Mouse (Mus musculus) embryonic facial prominence, embryonic 13.5 days (tissue): ENCODE data around the gene Nploc4. TPM values are rescaled to one million over a fixed set of nuclear protein-coding genes. Genes with fewer than 3 reads are reported as not detected.

ENCODE experiments used
- ATAC-seq: fragments of 200-750 bp; cut with Nextera tagmentation; 2 replicates; pipeline ENCODE4 v1.8.0; 2017; ENCODE audit warnings: low read depth; ENCODE audit not compliant: insufficient number of reproducible peaks, insufficient read depth, low FRiP score, low TSS enrichment
- H3K27ac ChIP-seq: fragments of 300-500 bp; sonication (generic); 2 replicates; pipeline ENCODE4 v1.5.1; 2015; ENCODE audit warnings: moderate library complexity, mild to moderate bottlenecking, inconsistent platforms
- H3K27me3 ChIP-seq: fragments of 300-500 bp; sonication (generic); 2 replicates; pipeline ENCODE4 v1.6.1; 2015; ENCODE audit warnings: mild to moderate bottlenecking, inconsistent platforms
- H3K36me3 ChIP-seq: fragments of 300-500 bp; sonication (generic); 2 replicates; pipeline ENCODE4 v1.6.1; 2015; ENCODE audit warnings: mild to moderate bottlenecking, inconsistent platforms
- H3K4me1 ChIP-seq: fragments of 300-500 bp; sonication (generic); 2 replicates; pipeline ENCODE4 v1.6.1; 2015; ENCODE audit warnings: inconsistent platforms
- H3K4me2 ChIP-seq: fragments of 300-500 bp; sonication (generic); 2 replicates; pipeline ENCODE4 v1.6.1; 2015; ENCODE audit warnings: moderate library complexity, mild to moderate bottlenecking, inconsistent platforms
- H3K4me3 ChIP-seq: fragments of 300-500 bp; sonication (generic); 2 replicates; pipeline ENCODE4 v1.5.1; 2015; ENCODE audit warnings: mild to moderate bottlenecking, inconsistent platforms
- H3K9ac ChIP-seq: fragments of 300-500 bp; sonication (generic); 2 replicates; pipeline ENCODE4 v1.6.1; 2015; ENCODE audit warnings: mild to moderate bottlenecking, inconsistent platforms
- H3K9me3 ChIP-seq: fragments of 300-500 bp; sonication (generic); 2 replicates; pipeline ENCODE4 v1.6.1; 2016; ENCODE audit warnings: inconsistent platforms
- WGBS: fragments of 180-500 bp; shearing (Covaris S2); methylation state at CpG from one replicate; pipeline ENCODE4 v1.1.7; 2015; ENCODE audit warnings: mixed read lengths; 5-methylcytosine and 5-hydroxymethylcytosine counted together
- microRNA-seq: library from miRNA; unstranded; fragments of <30 nt; microRNA quantifications from one replicate; pipeline ENCODE4, GENCODE M21; 2016
- polyA plus RNA-seq: library from polyadenylated mRNA; unstranded; fragments of >200 nt; fragmentation: Nextera tagmentation; extraction: Ambion mirVana; gene quantifications from 2 replicates; pipeline ENCODE4 v1.2.1, GENCODE M21; 2015

The Nploc4 gene
- polyA plus RNA-seq, 1 experiment from 2014 or later, result 37.4 TPM

GRCm38 (mm10) chr11:120343519-120344309, 93.8 kb downstream of the Nploc4 start:
- WGBS, result 76% methylated on average over 5 of the region's 5 CpGs
- Histone ChIP-seq H3K9ac (no peak overlapping the region), H3K4me3 (no peak overlapping the region), H3K4me1 (peaks cover 6% of the 10 kb centered on the region), H3K9me3 (no peaks in the 10 kb centered on the region), H3K4me2 (no peak overlapping the region), H3K36me3 (peaks cover 16% of the 10 kb centered on the region), H3K27me3 (no peaks in the 10 kb centered on the region), H3K27ac (0 out of 2 replicates have a peak overlapping the region, but pooled peaks have one; percentile 1)
- no peak for ATAC-seq

- Histone ChIP-seq H3K36me3 (peaks cover 16% of the 10 kb centered on the region), H3K9me3 (no peaks in the 10 kb centered on the region), H3K27me3 (no peaks in the 10 kb centered on the region), H3K27ac (no peak overlapping the region), H3K9ac (no peak overlapping the region), H3K4me2 (no peak overlapping the region), H3K4me3 (no peak overlapping the region), H3K4me1 (peaks cover 6% of the 10 kb centered on the region)
- WGBS, result 90% methylated on average over 5 of the region's 5 CpGs
- no peak for ATAC-seq
These were observed 94.8 kb downstream of the Nploc4 start for GRCm38 (mm10) chr11:120342656-120343160.

- H3K9ac ChIP-seq, result no peak overlapping the region
- H3K36me3 ChIP-seq, result peaks cover 12% of the 10 kb centered on the region
- no peak for ATAC-seq
- peaks cover 6% of the 10 kb centered on the region for H3K4me1 ChIP-seq
- no peak overlapping the region for H3K4me2 ChIP-seq
- 93% methylated on average over 4 of the region's 4 CpGs for WGBS
- H3K4me3 ChIP-seq, result no peak overlapping the region
- no peaks in the 10 kb centered on the region for H3K9me3 ChIP-seq
- no peaks in the 10 kb centered on the region for H3K27me3 ChIP-seq
- no peak overlapping the region for H3K27ac ChIP-seq
These were observed 95.8 kb downstream of the Nploc4 start for GRCm38 (mm10) chr11:120341661-120342060.

GRCm38 (mm10) chr11:120339978-120340513, 97.5 kb downstream of the Nploc4 start:
- H3K36me3 ChIP-seq, result peaks cover 2% of the 10 kb centered on the region
- no peak for ATAC-seq
- no peak overlapping the region for H3K4me3 ChIP-seq
- H3K27me3 ChIP-seq, result no peaks in the 10 kb centered on the region
- H3K9me3 ChIP-seq, result no peaks in the 10 kb centered on the region
- no peak overlapping the region for H3K4me2 ChIP-seq
- WGBS, result 84% methylated on average over 10 of the region's 10 CpGs
- no peak overlapping the region for H3K27ac ChIP-seq
- H3K9ac ChIP-seq, result no peak overlapping the region
- peaks cover 2% of the 10 kb centered on the region for H3K4me1 ChIP-seq

- Histone ChIP-seq H3K27me3 (no peaks in the 10 kb centered on the region), H3K27ac (no peak overlapping the region), H3K9ac (no peak overlapping the region), H3K4me3 (no peak overlapping the region), H3K36me3 (no peaks in the 10 kb centered on the region), H3K9me3 (0 out of 2 replicates have a peak, but pooled peaks cover 5% of the 10 kb centered on the region), H3K4me2 (no peak overlapping the region), H3K4me1 (no peaks in the 10 kb centered on the region)
- WGBS, result 73% methylated on average over 3 of the region's 3 CpGs
- no peak for ATAC-seq
These were observed 98.7 kb downstream of the Nploc4 start for GRCm38 (mm10) chr11:120338786-120339185.

GRCm38 (mm10) chr11:120337447-120337846, 100.1 kb downstream of the Nploc4 start:
- ATAC-seq, result no peak
- 0 out of 2 replicates have a peak, but pooled peaks cover 5% of the 10 kb centered on the region for H3K9me3 ChIP-seq
- WGBS, result 26% methylated on average over 2 of the region's 2 CpGs

GRCm38 (mm10) chr11:120335431-120336021, 102.0 kb downstream of the Nploc4 start:
- WGBS, result 85% methylated on average over 6 of the region's 6 CpGs
- no peak overlapping the region for H3K9ac ChIP-seq

More at GRCm38 (mm10) chr11:120337447-120337846, 100.1 kb downstream of the Nploc4 start:
- Histone ChIP-seq H3K9ac (no peak overlapping the region), H3K27ac (no peak overlapping the region), H3K4me2 (no peak overlapping the region), H3K27me3 (no peaks in the 10 kb centered on the region), H3K36me3 (no peaks in the 10 kb centered on the region), H3K4me1 (no peaks in the 10 kb centered on the region), H3K4me3 (no peak overlapping the region)

More at GRCm38 (mm10) chr11:120335431-120336021, 102.0 kb downstream of the Nploc4 start:
- H3K4me3 ChIP-seq, result no peak overlapping the region
- H3K4me2 ChIP-seq, result no peak overlapping the region
- H3K27me3 ChIP-seq, result no peaks in the 10 kb centered on the region
- no peaks in the 10 kb centered on the region for H3K4me1 ChIP-seq
- H3K9me3 ChIP-seq, result 0 out of 2 replicates have a peak, but pooled peaks cover 5% of the 10 kb centered on the region
- no peaks in the 10 kb centered on the region for H3K36me3 ChIP-seq
- ATAC-seq, result no peak
- H3K27ac ChIP-seq, result no peak overlapping the region

Small RNA genes lying within 50 kb of the gene (microRNA-seq; reads per million reads assigned to microRNA genes)
- not detected for gene Gm23419
- 2.6 reads per million, percentile 9 among the genes with 10 or more reads in this experiment for gene Mir6935

Other genes starting within 250 kb of the Nploc4 start
- gene Bahcc1, start 204.8 kb downstream of the Nploc4 start, polyA plus RNA-seq, result 13.1 and 13.9 TPM in 2 replicates
- 2,524 and 2,741 TPM in 2 replicates for gene Actg1, start 89.2 kb downstream of the Nploc4 start, polyA plus RNA-seq
- 0.25 and 1.1 TPM in 2 replicates for gene Fscn2, start 76.2 kb downstream of the Nploc4 start, polyA plus RNA-seq
- gene Faap100, start 58.9 kb downstream of the Nploc4 start, polyA plus RNA-seq, result 38.6 and 43.7 TPM in 2 replicates
- gene Tspan10, start 4.9 kb upstream of the Nploc4 start, polyA plus RNA-seq, result 0.30 and 0.35 TPM in 2 replicates
- gene Pde6g, start 15.8 kb upstream of the Nploc4 start, polyA plus RNA-seq, result 0.29 TPM in 1 of 2 replicates, not detected in the other
- 15.8 TPM in 2 replicates for gene Oxld1, start 20.4 kb upstream of the Nploc4 start, polyA plus RNA-seq
- gene Ccdc137, start 20.4 kb upstream of the Nploc4 start, polyA plus RNA-seq, result 39.8 and 45.0 TPM in 2 replicates
- 59.6 and 63.6 TPM in 2 replicates for gene Arl16, start 29.9 kb upstream of the Nploc4 start, polyA plus RNA-seq
- 134 and 138 TPM in 2 replicates for gene Mrpl12, start 46.9 kb upstream of the Nploc4 start, polyA plus RNA-seq
- gene Slc25a10, start 54.1 kb upstream of the Nploc4 start, polyA plus RNA-seq, result 50.1 and 54.3 TPM in 2 replicates
- gene Gcgr, start 93.0 kb upstream of the Nploc4 start, polyA plus RNA-seq, result 1.3 and 1.7 TPM in 2 replicates
- 219 and 247 TPM in 2 replicates for gene Mcrip1, start 112.0 kb upstream of the Nploc4 start, polyA plus RNA-seq
- gene Ppp1r27, start 113.4 kb upstream of the Nploc4 start, polyA plus RNA-seq, result not detected in 2 replicates
- 684 and 710 TPM in 2 replicates for gene P4hb, start 135.5 kb upstream of the Nploc4 start, polyA plus RNA-seq
- gene Arhgdia, start 143.9 kb upstream of the Nploc4 start, polyA plus RNA-seq, result 535 and 580 TPM in 2 replicates
- gene Alyref, start 160.7 kb upstream of the Nploc4 start, polyA plus RNA-seq, result 492 and 529 TPM in 2 replicates
- gene Anapc11, start 160.7 kb upstream of the Nploc4 start, polyA plus RNA-seq, result 219 and 222 TPM in 2 replicates
- gene Npb, start 170.8 kb upstream of the Nploc4 start, polyA plus RNA-seq, result 0.98 and 1.7 TPM in 2 replicates
- 150 and 152 TPM in 2 replicates for gene Pcyt2, start 180.2 kb upstream of the Nploc4 start, polyA plus RNA-seq
- 26.6 and 30.0 TPM in 2 replicates for gene Sirt7, start 187.5 kb upstream of the Nploc4 start, polyA plus RNA-seq
- gene Mafg, start 195.9 kb upstream of the Nploc4 start, polyA plus RNA-seq, result 22.0 and 30.0 TPM in 2 replicates
- gene Pycr1, start 206.1 kb upstream of the Nploc4 start, polyA plus RNA-seq, result 27.7 and 34.9 TPM in 2 replicates
- gene Myadml2, start 210.4 kb upstream of the Nploc4 start, polyA plus RNA-seq, result not detected in 2 replicates
- gene Notum, start 223.5 kb upstream of the Nploc4 start, polyA plus RNA-seq, result 4.3 and 7.2 TPM in 2 replicates
- gene Aspscr1, start 235.3 kb upstream of the Nploc4 start, polyA plus RNA-seq, result 109 and 123 TPM in 2 replicates